8 mouse cellular contexts compared by ENCODE assay signal in the genomic region with DNA sequence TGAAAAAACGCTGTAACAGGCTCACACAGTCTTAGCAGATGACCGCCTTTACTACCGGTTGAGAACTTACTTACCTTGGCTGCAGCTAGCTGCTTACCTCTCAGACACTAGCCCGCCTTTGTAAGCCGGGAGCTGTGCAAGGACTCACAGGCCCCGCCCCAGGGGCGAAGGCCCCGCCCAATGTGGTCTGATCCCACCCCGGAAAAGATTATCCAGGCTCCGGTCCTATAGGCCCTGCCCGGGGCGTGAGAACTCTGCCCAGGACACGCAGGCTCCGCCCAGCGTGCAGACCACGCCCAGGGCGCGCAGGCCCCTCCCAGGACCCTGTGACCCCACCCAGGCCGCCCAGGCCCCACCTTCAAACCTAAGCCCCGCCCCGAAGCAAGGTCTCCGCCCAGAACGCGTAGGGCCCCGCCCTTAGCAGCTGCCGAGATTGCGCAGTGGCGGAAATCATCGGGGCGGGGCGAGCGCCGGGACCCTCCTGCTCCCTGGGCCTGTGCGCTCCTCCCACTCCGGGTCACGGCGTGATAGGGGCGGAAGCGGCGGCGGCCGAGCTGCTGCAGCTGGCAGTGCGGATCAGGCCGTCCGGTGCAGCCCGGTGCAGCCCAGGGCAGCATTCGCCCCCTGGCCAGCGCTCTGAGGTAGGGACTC. TPM values are rescaled to one million over a fixed set of nuclear protein-coding genes. Genes with fewer than 3 reads are reported as not detected.
DNase-seq lines count a peak whose midpoint lies in the region; ATAC-seq and TF ChIP-seq lines count a peak whose summit lies in the region.

Gene Kdm1b, plus strand, starts transcription at position 470 of the 651 bp plus-strand sequence.

- H3K36me3 ChIP-seq in hindbrain, embryonic 10.5 days = 0 out of 2 replicates have a peak, but pooled peaks cover 4% of the 10 kb centered on the region
- H3K36me3 ChIP-seq in lung, postnatal 0 days (ENCODE audit: insufficient read depth, low read length) = no peaks in the 10 kb centered on the region

- H3K4me2 ChIP-seq in lung, postnatal 0 days (replicated peaks; ENCODE audit: low read depth, low read length) = peak within 1 kb of the TSS; percentile 98

- peak within 1 kb of the TSS; percentile 94 for H3K4me3 ChIP-seq in hindbrain, embryonic 10.5 days
- H3K4me3 ChIP-seq in lung, postnatal 0 days (ENCODE audit: low read depth, low read length) = peak within 1 kb of the TSS; percentile 93

- no peaks in the 10 kb centered on the region for H3K9me3 ChIP-seq in hindbrain, embryonic 10.5 days
- no peaks in the 10 kb centered on the region for H3K9me3 ChIP-seq in lung, postnatal 0 days (ENCODE audit: low read length)

- under 1% methylated on average over 48 of the region's 48 CpGs for WGBS in hindbrain, embryonic 10.5 days
- under 1% methylated on average over 45 of the region's 48 CpGs for WGBS in lung, postnatal 0 days

- H3K9ac ChIP-seq in lung, postnatal 0 days (replicated peaks; ENCODE audit: low read depth) = peak within 1 kb of the TSS; percentile 63

- peak; percentile 96 for DNase-seq in MN1 (ENCODE audit: low spot score)
- peak; percentile 98 for DNase-seq in cerebellum, adult 9-10 months
- peak; percentile 100 for DNase-seq in hindbrain, embryonic 10.5 days (ENCODE audit: low spot score)
- peak; percentile 98 for DNase-seq in layer of hippocampus, adult 9-11 months
- DNase-seq in lung, postnatal 0 days (ENCODE audit: low spot score) = peak; percentile 98
- peak; percentile 100 for DNase-seq in ovary, postnatal 14 days (ENCODE audit: low spot score)
- peak; percentile 99 for DNase-seq in thymus, postnatal 14 days

- peaks cover 28% of the 10 kb centered on the region for H3K4me1 ChIP-seq in hindbrain, embryonic 10.5 days (replicated peaks)
- peaks cover 8% of the 10 kb centered on the region; the same call in 1 of the 2 replicates for H3K4me1 ChIP-seq in lung, postnatal 0 days (ENCODE audit: insufficient read depth, low read depth, low read length)

- no peak for TF ChIP-seq EP300 in lung, postnatal 0 days (IDR thresholded peaks at IDR 0.05)

- peak; percentile 90 for ATAC-seq in frontal cortex, adult (ENCODE audit: low TSS enrichment)
- peak; percentile 97 for ATAC-seq in lung, postnatal 0 days

- no peak for TF ChIP-seq CTCF in lung, postnatal 0 days (IDR thresholded peaks at IDR 0.05)

- H3K27me3 ChIP-seq in hindbrain, embryonic 10.5 days (ENCODE audit: insufficient read depth, poor library complexity, severe bottlenecking) = 0 out of 2 replicates have a peak, but pooled peaks cover 3% of the 10 kb centered on the region
- H3K27me3 ChIP-seq in lung, postnatal 0 days (replicated peaks; ENCODE audit: insufficient read depth, low read length) = no peaks in the 10 kb centered on the region

- peak within 1 kb of the TSS; percentile 90 for H3K27ac ChIP-seq in hindbrain, embryonic 10.5 days
- H3K27ac ChIP-seq in lung, postnatal 0 days (ENCODE audit: low read length) = peak within 1 kb of the TSS; percentile 55

RNA-seq across cellular contexts. Expression of gene Kdm1b, which starts in this region (rescaled TPM):
- 15.2 and 16.3 TPM in 2 replicates for polyA plus RNA-seq in hindbrain, embryonic 10.5 days (2016; fragmentation: Nextera tagmentation; extraction: Ambion mirVana)
- polyA plus RNA-seq in lung, postnatal 0 days (2015; fragmentation: Nextera tagmentation; extraction: Ambion mirVana) = 7.0 and 9.5 TPM in 2 replicates

Comparison
In these comparisons a context has a peak if more than half of its experiments do, and no peak if none do; other contexts are left out.
1. Peak in every context shown above with its lines: DNase-seq, ATAC-seq, H3K4me3 ChIP-seq and H3K27ac ChIP-seq.